Mouse (Mus musculus) brain, adult 2 months (tissue): ENCODE measurements at regions not wholly inside any gene's neighbourhood (a gene's known extent, or its start where the extent isn't known, plus 50 kb on each side); places are given as distances from the start of the nearest gene placed in this dataset.
"Not testable (repeated sequence)": the region's sequence is repeated elsewhere in the genome, so short reads cannot be mapped to it uniquely, and the experiment has no call there.

ENCODE experiments used
- DNase-seq: peaks from one replicate; pipeline ENCODE4 v3.0.0; 2011; ENCODE audit warnings: low read depth, low spot score

DNA sequence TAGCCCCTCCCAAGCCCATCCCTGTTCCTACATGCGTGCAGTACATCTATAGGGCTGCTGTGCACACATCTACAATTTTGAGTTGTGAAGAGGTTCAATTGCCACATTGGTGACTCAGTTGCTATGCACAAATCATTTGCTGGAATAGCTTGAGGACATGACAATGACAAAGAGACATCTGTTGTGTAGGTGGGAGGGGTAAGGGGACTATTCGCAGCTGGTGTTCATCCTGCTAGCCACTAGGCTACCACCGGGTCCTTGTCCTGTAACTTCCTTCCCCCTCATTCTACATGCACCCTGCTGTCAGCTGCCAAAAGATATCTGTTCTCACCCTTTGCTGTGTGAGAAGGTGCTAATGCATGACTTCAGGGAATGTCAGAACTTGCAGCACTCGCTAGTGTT, 1117.7 kb upstream of the Arrdc3 start:
- peak; percentile 37 for DNase-seq

DNA sequence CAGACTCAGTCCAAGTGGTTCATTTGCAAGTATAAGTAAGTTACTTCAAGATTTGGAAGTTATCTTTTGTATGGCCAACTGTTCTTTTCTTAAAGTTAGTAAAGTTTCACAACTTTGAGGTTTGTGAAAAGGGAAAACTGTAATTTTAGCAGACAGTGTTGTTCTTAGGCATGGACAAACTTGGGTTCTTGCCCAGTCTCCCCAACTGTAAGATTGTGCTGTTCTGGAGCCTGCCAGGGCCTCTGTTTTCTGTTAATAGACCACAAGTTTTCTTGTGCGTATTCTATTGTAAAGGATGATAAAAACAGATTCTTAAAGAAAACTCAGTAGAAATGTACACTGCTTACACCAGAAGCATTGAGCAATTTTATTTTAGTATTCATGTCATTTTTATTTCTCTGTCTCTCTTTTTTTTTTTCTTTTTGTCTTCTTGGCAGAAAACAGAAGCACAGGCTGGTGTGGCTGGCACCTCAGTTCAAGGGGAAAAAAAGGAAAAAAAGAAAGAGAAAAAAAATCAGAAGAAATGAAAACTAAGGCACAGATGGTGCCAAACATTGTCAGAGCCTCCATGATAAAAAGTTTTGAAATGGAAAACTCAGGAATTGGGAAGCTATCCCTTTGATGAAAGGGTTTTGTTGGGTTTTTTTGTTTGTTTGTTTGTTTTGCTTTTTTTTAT, 1098.1 kb upstream of the Arrdc3 start:
- DNase-seq = peak; percentile 86

DNA sequence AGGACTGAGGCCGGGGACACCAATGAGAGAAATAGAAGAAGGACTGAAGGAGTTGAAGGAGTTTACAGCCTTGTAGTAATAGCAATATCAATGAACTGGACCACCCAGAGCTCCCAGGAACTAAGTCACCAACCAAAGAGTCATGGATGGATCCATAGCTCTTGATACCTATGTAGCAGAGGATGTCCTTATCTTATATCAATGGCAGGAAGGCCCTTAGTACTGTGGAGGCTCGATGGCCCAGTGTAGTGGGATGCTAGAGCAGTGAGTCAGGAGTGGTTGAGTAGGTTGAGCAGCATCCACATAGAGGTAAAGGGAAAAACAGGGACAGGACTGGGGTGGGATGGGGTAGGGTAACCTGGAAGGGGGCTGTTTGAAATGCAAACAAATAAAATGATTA, 1081.6 kb upstream of the Arrdc3 start:
- no peak for DNase-seq

DNA sequence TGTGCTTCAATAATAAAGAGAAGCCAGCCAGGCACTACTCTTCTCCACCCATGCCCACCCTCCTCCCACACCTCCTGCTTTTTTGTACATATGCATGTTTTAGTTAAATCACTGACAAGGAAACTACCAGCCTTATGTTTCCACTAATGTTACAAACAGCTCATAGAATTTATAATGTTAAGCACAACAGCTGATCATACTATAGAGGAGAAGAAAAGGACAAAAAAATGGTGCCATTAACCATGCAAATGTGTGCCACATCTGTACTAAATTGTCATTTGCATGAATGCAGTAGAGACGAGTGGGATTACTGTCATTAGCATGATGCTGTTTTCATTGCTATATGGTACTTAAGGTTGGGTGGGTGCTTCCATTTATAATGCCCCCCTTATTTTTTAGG, 1047.6 kb upstream of the Arrdc3 start:
- no peak for DNase-seq

DNA sequence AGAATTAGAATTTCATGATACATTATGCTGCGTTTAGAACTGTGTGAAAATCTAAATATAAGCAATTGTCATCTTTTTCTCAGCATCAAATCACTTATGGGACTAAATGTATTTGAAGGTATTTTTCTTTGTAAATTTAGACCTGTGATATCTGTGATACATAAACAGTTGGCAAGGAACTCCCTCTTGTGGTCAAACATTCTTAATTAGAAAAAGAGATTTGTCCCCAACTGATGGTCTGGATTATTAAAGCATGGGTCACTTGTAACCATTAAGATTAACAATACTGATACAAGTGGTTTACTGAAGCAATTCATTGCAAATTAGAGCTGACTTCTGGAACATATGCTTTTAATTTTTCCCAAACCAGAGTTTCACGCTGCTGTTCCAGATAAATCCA, 1038.4 kb upstream of the Arrdc3 start:
- DNase-seq = peak; percentile 13

DNA sequence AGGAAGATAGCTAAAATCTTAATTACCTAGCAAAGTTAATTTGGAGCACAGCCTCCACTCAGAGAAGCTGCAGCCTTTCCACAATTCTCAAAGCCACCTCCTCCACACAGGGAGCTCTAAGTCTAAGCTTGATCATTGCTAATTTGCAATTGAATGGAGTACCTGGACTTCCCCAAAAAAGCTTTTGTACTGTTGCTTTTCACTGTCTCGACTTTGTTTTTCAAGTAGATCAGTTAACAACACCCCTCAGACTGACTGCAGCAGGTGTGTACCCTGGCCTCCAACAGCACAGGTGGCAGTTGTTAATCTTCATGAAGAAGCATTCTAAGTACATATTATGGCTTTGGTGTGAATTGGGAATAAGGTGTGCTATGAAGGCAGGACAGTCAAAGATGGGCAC, 1015.7 kb upstream of the Arrdc3 start:
- not testable (repeated sequence) for DNase-seq

DNA sequence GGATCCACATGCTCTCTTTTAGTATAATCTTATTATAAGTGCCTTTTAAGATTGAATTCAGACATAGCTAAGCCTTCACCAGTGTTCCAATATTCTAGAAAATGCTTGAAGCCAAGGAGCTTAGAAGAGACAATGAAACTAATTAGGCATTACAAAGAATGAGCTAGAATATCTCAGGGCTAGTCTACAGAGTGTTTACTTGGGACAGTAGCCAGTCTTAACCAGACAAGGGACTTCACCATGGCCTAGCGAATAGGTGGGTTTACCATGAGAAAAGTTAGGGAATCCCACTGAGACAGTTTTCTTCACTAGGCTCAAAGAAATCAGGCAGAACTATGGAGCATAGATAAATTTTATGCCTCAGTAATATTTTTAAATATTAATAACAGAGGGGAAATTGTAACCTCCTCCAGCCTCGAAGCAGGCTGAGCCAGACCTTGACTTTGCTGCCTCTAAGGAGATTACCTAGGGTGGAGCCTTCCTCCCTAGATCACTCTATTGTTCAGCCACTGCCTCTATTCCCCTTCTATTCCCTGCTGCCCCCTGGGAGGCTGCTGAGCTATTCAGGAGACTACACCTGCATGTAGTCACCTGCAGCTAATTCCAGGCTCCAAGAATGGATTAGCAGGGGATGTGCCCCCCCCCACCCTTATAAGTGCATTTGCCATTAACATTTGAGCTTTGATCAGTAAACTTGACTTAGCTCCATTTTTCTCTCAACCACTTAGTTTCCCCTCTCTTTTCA, 1014.5 kb upstream of the Arrdc3 start:
- no peak for DNase-seq

DNA sequence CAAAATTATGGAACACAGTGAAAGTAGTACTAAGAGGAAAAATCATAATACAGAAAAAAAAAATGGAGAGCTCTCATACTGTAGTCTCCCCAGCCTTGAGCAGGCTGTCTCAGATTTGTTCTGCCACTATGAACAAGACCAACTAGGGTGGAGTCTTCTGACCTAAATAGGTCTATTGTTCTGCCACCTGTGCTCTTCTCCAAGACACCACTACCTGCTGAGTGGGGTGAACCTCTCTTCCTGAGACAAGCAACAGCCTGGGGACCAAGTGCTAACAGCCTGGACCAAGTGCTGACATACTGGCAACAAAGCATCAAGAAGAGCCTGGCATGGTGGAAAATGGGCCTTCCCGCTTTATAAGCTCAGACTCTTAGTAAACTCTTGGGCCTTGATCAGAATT, 1003.0 kb upstream of the Arrdc3 start:
- no peak for DNase-seq

DNA sequence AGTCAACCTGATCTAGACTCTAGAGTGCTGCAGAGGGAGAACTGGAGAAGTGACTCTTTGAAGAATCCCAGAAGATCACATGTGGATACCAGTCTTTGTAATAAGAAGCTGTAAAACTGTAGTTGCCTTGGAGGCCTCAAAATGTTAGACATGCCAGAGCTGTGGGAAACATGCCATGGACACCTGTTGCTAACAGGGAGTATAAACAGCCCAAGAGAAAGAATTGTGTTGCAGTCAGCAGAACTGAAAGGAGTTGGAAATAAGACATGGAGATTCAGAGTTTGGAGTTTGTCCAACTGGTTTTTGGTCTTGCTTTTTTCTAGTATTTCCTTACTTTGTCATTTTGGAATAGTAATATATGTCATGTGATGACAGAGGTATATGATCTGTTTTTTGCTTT, 997.2 kb upstream of the Arrdc3 start:
- DNase-seq = no peak

DNA sequence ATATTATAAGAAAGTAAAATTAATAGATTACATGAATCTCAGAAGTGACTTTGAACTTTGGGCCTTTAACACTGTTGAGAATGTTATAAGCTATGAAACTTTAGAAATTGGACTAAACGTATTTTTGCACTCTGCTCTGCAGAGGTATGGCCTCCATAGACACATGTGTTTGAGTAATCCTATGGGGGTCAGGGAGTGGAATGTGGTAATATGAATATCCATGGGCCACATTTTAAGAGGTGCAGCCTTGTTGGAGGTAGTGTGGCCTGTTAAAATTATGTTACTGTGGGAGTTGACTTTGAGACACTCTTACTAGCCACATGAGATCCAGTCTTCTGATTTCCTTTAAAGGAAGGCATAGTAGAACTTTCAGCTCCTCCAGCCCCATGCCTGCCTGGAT, 996.8 kb upstream of the Arrdc3 start:
- no peak for DNase-seq
